ENCODE assay signal across 8 mouse cellular contexts in the genomic region with DNA sequence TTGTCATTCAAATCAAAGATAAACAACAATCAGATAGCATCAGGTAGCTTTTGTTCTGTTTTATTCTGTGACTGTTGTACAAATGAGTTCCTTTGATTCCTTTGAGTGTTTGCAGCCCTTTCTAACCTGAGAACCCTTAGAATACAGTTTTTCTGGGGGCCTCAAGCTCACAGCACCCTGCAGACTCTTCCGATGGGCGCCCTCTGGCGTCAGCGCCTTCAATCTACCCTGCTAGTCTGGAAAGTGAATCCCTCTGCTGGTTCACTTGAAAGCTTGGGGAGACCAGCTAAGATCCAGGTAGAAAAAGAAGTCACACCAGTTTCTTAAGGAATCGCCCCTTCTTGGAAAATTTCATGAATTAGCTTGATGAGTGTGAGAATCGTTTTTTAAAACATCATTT.
DNase-seq lines count a peak whose midpoint lies in the region; ATAC-seq and TF ChIP-seq lines count a peak whose summit lies in the region.

No protein-coding gene starts in this region.

- H3K27ac ChIP-seq in liver, adult 2 months (replicated peaks; ENCODE audit: insufficient read depth, low read depth, low read length), result no peak overlapping the region
- H3K27ac ChIP-seq in liver, embryonic 11.5 days (ENCODE audit: low read depth, low read length), result no peak overlapping the region

- TF ChIP-seq CTCF in liver, adult 2 months (IDR thresholded peaks at IDR 0.05; ENCODE audit: low read depth, low read length), result peak; percentile 47

- H3K36me3 ChIP-seq in liver, adult 2 months (ENCODE audit: control insufficient read depth, insufficient read depth, low read length), result no peaks in the 10 kb centered on the region
- H3K36me3 ChIP-seq in liver, embryonic 11.5 days (ENCODE audit: control insufficient read depth, insufficient read depth, low read length), result no peaks in the 10 kb centered on the region

- H3K27me3 ChIP-seq in liver, adult 2 months (ENCODE audit: control insufficient read depth, insufficient read depth, low read length), result no peaks in the 10 kb centered on the region
- no peaks in the 10 kb centered on the region for H3K27me3 ChIP-seq in liver, embryonic 11.5 days (replicated peaks; ENCODE audit: control insufficient read depth, insufficient read depth, low read length)

- no peak overlapping the region for H3K4me3 ChIP-seq in liver, adult 2 months (ENCODE audit: insufficient read depth, low read depth, low read length)
- H3K4me3 ChIP-seq in liver, embryonic 11.5 days (ENCODE audit: low read depth, low read length), result no peak overlapping the region

- no peak overlapping the region for H3K4me2 ChIP-seq in liver, embryonic 11.5 days

- intact Hi-C loops in heart, postnatal 14 days (cut with DNase I), result loop anchor here (5.0 to 10.0 kb wide), 2 partner anchors 149 to 368 kb away; no protein-coding TSS in a partner anchor
- intact Hi-C loops in left cerebral cortex, postnatal 25 days (cut with DNase I), result loop anchor here (5.0 kb wide), 1 partner anchor 366 kb away; no protein-coding TSS in a partner anchor

- no peak overlapping the region for H3K9ac ChIP-seq in liver, adult 2 months (ENCODE audit: low read depth, low read length)
- H3K9ac ChIP-seq in liver, embryonic 11.5 days (ENCODE audit: low read depth, low read length), result no peak overlapping the region

- 9% methylated on average over 6 of the region's 6 CpGs for WGBS in liver, adult 2 months
- WGBS in liver, embryonic 11.5 days, result 15% methylated on average over 6 of the region's 6 CpGs

- no peak for ATAC-seq in liver, embryonic 11.5 days (replicated peaks; ENCODE audit: low FRiP score)

- H3K4me1 ChIP-seq in liver, adult 2 months (ENCODE audit: control insufficient read depth, insufficient read depth, low read length), result no peaks in the 10 kb centered on the region
- H3K4me1 ChIP-seq in liver, embryonic 11.5 days (replicated peaks; ENCODE audit: control insufficient read depth, insufficient read depth, low read length), result no peaks in the 10 kb centered on the region

- H3K79me2 ChIP-seq in liver, adult 2 months (ENCODE audit: control insufficient read depth, insufficient read depth, low read length), result no peaks in the 10 kb centered on the region

- H3K9me3 ChIP-seq in liver, embryonic 11.5 days (ENCODE audit: control insufficient read depth, low read length), result no peaks in the 10 kb centered on the region

- no peak for TF ChIP-seq POLR2A in liver, adult 2 months (IDR thresholded peaks at IDR 0.05; ENCODE audit: extremely low read depth, insufficient read depth, low read length)

- no peak for DNase-seq in liver, adult 2 months (ENCODE audit: extremely low read depth, low read depth, low spot score)
- no peak for DNase-seq in liver, embryonic 11.5 days (ENCODE audit: low spot score)
- peak; percentile 74 for DNase-seq in ZHBTc4 (ENCODE audit: low read depth, low spot score)
- peak; percentile 44 to 70 for DNase-seq in cerebellum, postnatal 25 days
- peak; percentile 72 to 77 for DNase-seq in heart, postnatal 14 days
- DNase-seq in left cerebral cortex, postnatal 25 days (ENCODE audit: low spot score in 2 of 2), result peak; percentile 56 to 62
- DNase-seq in right cerebral cortex, postnatal 10 days (ENCODE audit: low spot score in 2 of 2), result peak; percentile 49 to 73
- DNase-seq in spleen, postnatal 14 days (ENCODE audit: low spot score in 2 of 2), result no peak

Comparison
In these comparisons a context has a peak if more than half of its experiments do, and no peak if none do; other contexts are left out.
1. DNase-seq: peak in ZHBTc4 (single experiment), cerebellum, postnatal 25 days (2 of 2), heart, postnatal 14 days (2 of 2), left cerebral cortex, postnatal 25 days (2 of 2) and right cerebral cortex, postnatal 10 days (2 of 2); none in liver, adult 2 months (single experiment), liver, embryonic 11.5 days (single experiment) and spleen, postnatal 14 days (0 of 2).